14 mouse cellular contexts compared by ENCODE assay signal in the genomic region with DNA sequence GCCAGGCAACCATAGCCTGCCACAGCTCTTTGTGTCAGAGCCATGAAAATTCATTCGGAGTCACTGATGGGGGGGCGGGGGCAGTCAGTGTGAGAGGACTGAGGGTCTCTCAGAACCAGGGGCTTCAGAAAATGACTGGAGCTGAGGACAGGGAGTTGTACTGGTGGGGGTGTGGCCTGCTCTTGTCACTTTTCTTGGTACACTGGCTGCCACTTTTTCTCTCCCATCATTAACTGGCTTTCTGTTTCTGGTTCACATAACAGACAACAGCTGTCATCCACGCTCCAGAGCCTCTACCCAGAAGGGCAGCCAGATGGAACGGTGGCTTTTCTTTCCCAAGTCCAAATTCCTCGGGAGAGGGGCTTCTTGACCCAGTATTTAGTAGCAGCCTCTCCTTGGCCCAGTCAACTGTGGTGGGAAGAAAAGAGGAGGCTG. TPM values are rescaled to one million over a fixed set of nuclear protein-coding genes. Genes with fewer than 3 reads are reported as not detected.
DNase-seq lines count a peak whose midpoint lies in the region; ATAC-seq and TF ChIP-seq lines count a peak whose summit lies in the region.
"Had no signal": no experiment of that assay in that cellular context is flagged by ENCODE, and none has a peak within 500 bp of the region (broad histone marks: within the 10 kb centered on the region; RNA-seq: fewer than 3 reads in every experiment).

No protein-coding gene starts in this region.

- DNase-seq in forebrain, embryonic 10.5 days (ENCODE audit: extremely low spot score, low spot score): no peak
- DNase-seq in forebrain, postnatal 0 days: no peak
- DNase-seq in neural tube, embryonic 10.5 days (ENCODE audit: extremely low spot score, low spot score): peak; percentile 17
- DNase-seq in kidney, postnatal 25 days: peak; percentile 39 to 60
- DNase-seq in gastrocnemius, adult 18-20 months (ENCODE audit: low spot score): no peak
- no peak for DNase-seq in urinary bladder, postnatal 4 days (ENCODE audit: low spot score in 2 of 2)
- DNase-seq: cerebellum, adult 11 months; gastrocnemius, postnatal 25 days; lung, postnatal 36 days had no signal

- 45% methylated on average over 5 of the region's 5 CpGs for WGBS in forebrain, embryonic 10.5 days
- 25% methylated on average over 5 of the region's 5 CpGs for WGBS in forebrain, postnatal 0 days
- 18% methylated on average over 5 of the region's 5 CpGs for WGBS in neural tube, embryonic 15.5 days

- peaks cover 21% of the 10 kb centered on the region for H3K4me1 ChIP-seq in forebrain, embryonic 10.5 days
- no peaks in the 10 kb centered on the region for H3K4me1 ChIP-seq in forebrain, postnatal 0 days (ENCODE audit: insufficient read depth)
- peaks cover 3% of the 10 kb centered on the region for H3K4me1 ChIP-seq in neural tube, embryonic 15.5 days

- H3K4me3 ChIP-seq in forebrain, embryonic 10.5 days: no peak overlapping the region
- H3K4me3 ChIP-seq in forebrain, postnatal 0 days (ENCODE audit: low read depth, low read length): no peak overlapping the region
- H3K4me3 ChIP-seq in neural tube, embryonic 15.5 days (replicated peaks): no peak overlapping the region

- no peaks in the 10 kb centered on the region for H3K27me3 ChIP-seq in forebrain, embryonic 10.5 days (ENCODE audit: poor library complexity, severe bottlenecking)
- no peaks in the 10 kb centered on the region for H3K27me3 ChIP-seq in forebrain, postnatal 0 days (ENCODE audit: insufficient read depth, low read length)
- H3K27me3 ChIP-seq in neural tube, embryonic 15.5 days (replicated peaks): no peaks in the 10 kb centered on the region

- ATAC-seq in forebrain, postnatal 0 days: no peak
- ATAC-seq in neural tube, embryonic 15.5 days (ENCODE audit: low FRiP score): no peak; the same call in 1 of the 2 replicates
- ATAC-seq in monocyte, adult 5-6 weeks (replicated peaks; ENCODE audit: insufficient number of reproducible peaks, low FRiP score, low TSS enrichment, poor library complexity, severe bottlenecking): no peak
- ATAC-seq: inflammation-experienced regulatory T-cells, adult 6 months had no signal

- peak overlapping the region; percentile 56 for H3K27ac ChIP-seq in forebrain, embryonic 10.5 days
- H3K27ac ChIP-seq in forebrain, postnatal 0 days (ENCODE audit: low read depth, low read length): no peak overlapping the region
- no peak overlapping the region for H3K27ac ChIP-seq in neural tube, embryonic 15.5 days (replicated peaks)

- H3K36me3 ChIP-seq in forebrain, embryonic 10.5 days (replicated peaks): no peaks in the 10 kb centered on the region
- no peaks in the 10 kb centered on the region for H3K36me3 ChIP-seq in forebrain, postnatal 0 days (ENCODE audit: insufficient read depth)
- no peaks in the 10 kb centered on the region for H3K36me3 ChIP-seq in neural tube, embryonic 15.5 days

- no peak overlapping the region for H3K9ac ChIP-seq in forebrain, postnatal 0 days
- H3K9ac ChIP-seq in neural tube, embryonic 15.5 days (replicated peaks): no peak overlapping the region

- no peak for TF ChIP-seq CTCF in forebrain, postnatal 0 days (IDR thresholded peaks at IDR 0.05; ENCODE audit: low read depth)

- no peaks in the 10 kb centered on the region for H3K9me3 ChIP-seq in forebrain, embryonic 10.5 days
- no peaks in the 10 kb centered on the region for H3K9me3 ChIP-seq in forebrain, postnatal 0 days (ENCODE audit: low read length)
- no peaks in the 10 kb centered on the region for H3K9me3 ChIP-seq in neural tube, embryonic 15.5 days (replicated peaks)

- H3K4me2 ChIP-seq in forebrain, postnatal 0 days (ENCODE audit: low read depth): no peak overlapping the region
- H3K4me2 ChIP-seq in neural tube, embryonic 15.5 days: no peak overlapping the region

RNA-seq across cellular contexts. Expression of gene Tekt1, which starts 23.8 kb away (rescaled TPM):
- 5.1 and 5.3 TPM in 2 replicates for polyA plus RNA-seq in forebrain, embryonic 10.5 days (2016; fragmentation: Nextera tagmentation; extraction: Ambion mirVana)
- total RNA-seq in forebrain, postnatal 0 days (2014; rRNA removed): 10.5 and 13.1 TPM in 2 replicates
- 8.6 and 12.4 TPM in 2 replicates for polyA plus RNA-seq in forebrain, postnatal 0 days (2015; fragmentation: Nextera tagmentation; extraction: Ambion mirVana)
- polyA plus RNA-seq in neural tube, embryonic 15.5 days (2015; fragmentation: Nextera tagmentation; extraction: Ambion mirVana): 4.6 and 5.9 TPM in 2 replicates
- 1 to 10 TPM; 1.6 to 3.4 TPM for total RNA-seq in gastrocnemius, adult 18-20 months (2021)
- not detected in 3 replicates for total RNA-seq in monocyte, adult 5-6 weeks (2017)
- polyA plus RNA-seq: inflammation-experienced regulatory T-cells, adult 6 months had no signal

RNA-seq across cellular contexts. Expression of gene Fbxo39, which starts 24.2 kb away (rescaled TPM):
- polyA plus RNA-seq in forebrain, embryonic 10.5 days (2016; fragmentation: Nextera tagmentation; extraction: Ambion mirVana): not detected in 2 replicates
- total RNA-seq in forebrain, postnatal 0 days (2014; rRNA removed): not detected in 2 replicates
- not detected in 2 replicates for polyA plus RNA-seq in forebrain, postnatal 0 days (2015; fragmentation: Nextera tagmentation; extraction: Ambion mirVana)
- polyA plus RNA-seq in neural tube, embryonic 15.5 days (2015; fragmentation: Nextera tagmentation; extraction: Ambion mirVana): not detected in 2 replicates
- total RNA-seq in gastrocnemius, adult 18-20 months (2021): not detected
- total RNA-seq in monocyte, adult 5-6 weeks (2017): 0.29 to 0.57 TPM in 2 of 3 replicates, not detected in the other
- total RNA-seq: adrenal gland, adult 18-20 months; gastrocnemius, postnatal 25 days had no signal
- polyA plus RNA-seq: inflammation-experienced regulatory T-cells, adult 6 months; limb, embryonic 11.5 days had no signal

RNA-seq across cellular contexts. Expression of gene Xaf1, which starts 37.0 kb away (rescaled TPM):
- 2.6 and 2.9 TPM in 2 replicates for polyA plus RNA-seq in forebrain, embryonic 10.5 days (2016; fragmentation: Nextera tagmentation; extraction: Ambion mirVana)
- 0.77 and 3.1 TPM in 2 replicates for total RNA-seq in forebrain, postnatal 0 days (2014; rRNA removed)
- polyA plus RNA-seq in forebrain, postnatal 0 days (2015; fragmentation: Nextera tagmentation; extraction: Ambion mirVana): 4.3 and 4.8 TPM in 2 replicates
- 3.0 and 10.6 TPM in 2 replicates for polyA plus RNA-seq in neural tube, embryonic 15.5 days (2015; fragmentation: Nextera tagmentation; extraction: Ambion mirVana)
- 1 to 10 TPM; 2.3 to 2.8 TPM for total RNA-seq in gastrocnemius, adult 18-20 months (2021)
- total RNA-seq in monocyte, adult 5-6 weeks (2017): 21.7 to 46.0 TPM (median 28.6 TPM) in 3 replicates

Comparison
In these comparisons a context has a peak if more than half of its experiments do, and no peak if none do; other contexts are left out.
1. DNase-seq: peak in neural tube, embryonic 10.5 days (single experiment) and kidney, postnatal 25 days (2 of 2); none in forebrain, embryonic 10.5 days (single experiment), forebrain, postnatal 0 days (single experiment), gastrocnemius, adult 18-20 months (single experiment) and urinary bladder, postnatal 4 days (0 of 2).